Mouse (Mus musculus) G1E (cell line): ENCODE results near the gene Rxfp4.

ENCODE experiments used
- CTCF ChIP-seq: IDR thresholded peaks from 2 replicates; pipeline ENCODE4 v1.5.1; 2012; ENCODE audit warnings: low read depth, low read length, inconsistent platforms, mixed read lengths
- GATA1 ChIP-seq: IDR thresholded peaks from 2 replicates; pipeline ENCODE4 v1.6.1; 2012; ENCODE audit warnings: borderline replicate concordance, low read length, inconsistent platforms, mixed read lengths
- GATA2 ChIP-seq: IDR thresholded peaks from 2 replicates; pipeline ENCODE4 v1.6.1; 2012; ENCODE audit warnings: low read depth, low read length, inconsistent platforms, borderline replicate concordance
- POLR2AphosphoS5 ChIP-seq: IDR thresholded peaks from 2 replicates; pipeline ENCODE4 v1.6.1; 2012; ENCODE audit warnings: low read depth, low read length, inconsistent platforms; ENCODE audit not compliant: insufficient replicate concordance
- TAL1 ChIP-seq: conservative IDR thresholded peaks from 2 replicates; pipeline ENCODE4 v1.6.1; 2012; ENCODE audit warnings: low read depth, low read length, inconsistent platforms, mixed read lengths

DNA sequence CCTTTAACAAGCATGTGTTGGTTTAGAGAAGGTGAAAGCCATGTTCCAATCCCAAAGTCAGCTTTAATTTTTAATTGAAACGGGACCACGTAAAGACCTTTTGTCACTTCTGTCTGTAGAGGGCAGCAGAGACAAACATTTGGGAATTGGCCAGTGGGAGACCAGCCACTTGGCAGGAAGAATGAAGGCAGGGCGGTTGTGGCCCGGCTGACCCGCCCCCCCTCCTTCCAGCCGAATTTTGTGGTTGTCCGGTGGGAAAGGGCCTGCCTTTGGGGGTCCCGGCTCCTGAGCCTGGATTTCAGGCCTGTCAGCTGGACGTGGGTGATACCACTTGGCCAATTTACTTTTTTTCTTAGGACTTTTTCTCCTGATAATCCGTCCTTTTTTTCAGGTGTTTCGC, 24.5 kb upstream of the Rxfp4 start:
- 0 out of 2 replicates have a peak, but pooled peaks have one; percentile 19 for TF ChIP-seq CTCF
- TF ChIP-seq GATA1 = no peak
- no peak for TF ChIP-seq POLR2AphosphoS5
- TF ChIP-seq TAL1 = no peak
- no peak for TF ChIP-seq GATA2
